Mouse (Mus musculus): ENCODE results near the gene Nol4l.

Nol4l gene

DNA sequence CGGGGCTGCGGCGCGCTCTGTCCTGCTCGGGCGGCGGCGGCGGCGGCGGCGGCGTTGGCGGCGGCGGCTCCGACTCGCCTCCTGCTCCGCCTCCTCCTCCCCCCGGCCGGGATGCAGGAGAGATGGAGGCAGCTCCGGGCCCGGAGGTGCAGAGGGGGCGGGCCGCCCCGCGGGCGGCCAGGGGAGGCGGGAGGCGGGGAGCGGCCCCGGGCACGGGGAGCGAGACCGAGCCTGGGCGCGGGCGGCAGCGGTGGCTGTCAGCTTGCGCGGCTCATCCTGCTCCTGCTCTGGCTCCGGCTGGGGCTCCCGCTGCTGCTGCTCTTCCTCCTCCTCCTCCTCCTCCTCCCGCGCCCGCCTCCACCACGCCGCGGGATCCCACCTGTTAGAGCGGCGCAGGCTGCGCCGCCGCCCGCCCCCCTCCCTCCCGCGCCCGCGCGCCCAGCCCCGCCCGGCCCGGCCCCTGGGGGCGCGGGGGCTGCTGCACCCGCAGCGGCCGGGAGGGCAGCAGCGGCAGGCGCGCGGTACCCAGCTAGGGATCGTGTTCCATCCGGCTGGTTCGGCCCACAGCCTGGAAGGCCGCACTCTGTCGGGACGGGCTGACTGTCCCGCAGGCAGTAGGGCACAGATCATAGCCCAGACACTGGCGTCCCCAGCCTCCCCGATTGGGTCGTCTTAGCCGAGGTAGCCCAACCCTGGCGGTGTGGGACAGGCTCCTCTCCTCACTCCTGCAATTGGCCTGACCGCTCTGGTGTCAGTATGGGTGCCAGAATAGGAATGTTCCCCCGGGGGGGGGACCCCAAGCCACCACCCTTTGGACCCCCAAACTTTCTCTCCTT lies at the start of gene Nol4l:
Nol4l (minus strand) TSS at position 41 of the 836 bp plus-strand sequence.
- DNase-seq = peak; percentile 51

DNA sequence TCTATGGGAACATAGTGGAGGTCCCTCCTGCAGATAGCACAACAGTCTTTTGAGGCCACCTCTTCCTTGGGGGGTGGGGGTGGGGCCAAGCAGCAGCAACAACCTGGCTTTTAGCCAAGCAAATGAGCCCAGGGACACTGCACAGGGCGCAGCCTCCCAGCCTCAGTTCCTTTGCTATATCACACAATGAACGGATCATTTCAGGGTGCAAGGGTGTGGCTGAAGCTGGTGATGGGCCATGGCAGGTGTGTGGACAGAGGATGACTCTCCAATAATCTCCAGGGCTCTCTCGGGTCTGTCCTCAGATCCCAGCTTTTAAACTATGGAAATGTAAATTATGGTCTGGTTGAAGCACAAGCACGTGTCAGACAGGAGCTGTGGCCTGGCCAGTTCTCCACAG lies 47.4 kb upstream of the Nol4l start:
- DNase-seq = no peak

DNA sequence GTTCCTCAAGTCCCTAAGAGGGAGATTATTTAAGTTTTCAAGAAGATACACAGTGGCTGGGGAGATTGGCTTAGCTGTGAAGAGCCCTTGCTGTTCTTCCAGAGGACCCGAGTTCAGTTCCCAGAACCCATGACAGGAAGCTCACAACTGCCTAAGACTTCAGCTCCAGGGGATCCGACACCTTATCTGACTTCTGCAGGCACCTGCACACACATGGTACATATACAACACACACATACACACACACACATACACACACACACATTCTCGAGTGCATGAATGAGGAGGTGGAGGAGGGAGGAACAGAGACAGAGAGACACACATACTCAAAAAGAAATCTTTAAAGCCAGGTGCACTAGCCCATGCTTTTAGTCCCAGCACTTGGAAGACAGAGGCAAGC lies 46.4 kb upstream of the Nol4l start:
- no peak for DNase-seq

DNA sequence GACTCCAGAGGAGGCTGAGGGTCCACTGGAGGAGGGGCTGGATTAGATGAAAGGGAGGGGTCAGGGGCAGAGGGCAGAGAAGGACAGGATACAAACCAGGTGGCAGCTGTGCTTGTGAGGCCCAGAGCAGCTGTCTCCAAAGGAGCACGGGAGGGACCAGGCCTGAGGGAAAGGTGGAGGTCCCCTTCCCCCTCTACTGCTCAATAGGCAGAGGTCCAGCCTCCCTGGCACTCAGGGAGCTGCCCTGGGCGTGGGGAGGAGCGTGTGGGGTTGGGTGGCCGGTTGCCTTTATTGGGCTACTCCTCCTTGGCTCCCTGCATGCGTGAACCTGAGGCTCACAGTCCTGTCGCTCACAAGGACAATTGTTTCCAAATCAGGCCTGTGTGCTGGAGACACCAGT lies 45.8 kb upstream of the Nol4l start:
- DNase-seq = no peak

DNA sequence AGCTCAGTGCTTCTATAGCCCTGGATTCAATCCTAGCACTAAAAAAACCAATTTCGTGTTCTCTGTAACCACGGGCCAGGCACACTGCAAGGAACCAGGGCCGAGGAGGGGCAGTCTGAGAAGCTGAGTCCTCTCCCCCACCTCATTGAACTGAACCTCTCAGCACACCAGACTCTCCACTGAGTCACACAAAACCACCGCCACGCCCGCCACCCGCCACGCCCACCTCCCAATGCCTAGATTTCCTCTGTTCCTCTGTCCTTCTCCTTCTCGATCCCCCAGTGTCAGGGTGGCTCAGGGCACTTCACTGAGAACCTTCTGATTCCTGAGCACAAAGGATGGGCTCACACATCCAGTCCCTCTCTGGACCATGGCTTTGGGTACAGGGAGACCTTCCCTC lies 43.3 kb upstream of the Nol4l start:
- no peak for DNase-seq

DNA sequence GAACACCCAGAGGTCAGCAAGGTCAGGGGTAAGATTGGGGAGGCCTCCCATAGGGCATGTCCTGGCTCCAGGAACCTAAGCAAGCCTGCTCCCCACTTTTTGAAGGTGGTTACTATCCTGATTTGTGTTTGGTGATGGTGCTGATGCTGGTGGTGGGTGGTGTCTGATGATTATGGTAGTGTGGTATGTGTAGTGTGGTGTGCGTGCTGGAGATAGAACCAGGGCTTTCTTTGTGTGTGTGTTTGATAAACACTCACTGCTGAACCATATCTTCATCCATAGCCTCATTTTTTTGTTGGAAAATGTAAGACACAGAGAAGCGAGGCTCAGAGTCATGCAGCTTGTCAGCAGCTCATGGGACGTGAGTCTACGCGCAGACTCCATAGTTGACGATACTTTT lies 38.8 kb upstream of the Nol4l start:
- DNase-seq = no peak

DNA sequence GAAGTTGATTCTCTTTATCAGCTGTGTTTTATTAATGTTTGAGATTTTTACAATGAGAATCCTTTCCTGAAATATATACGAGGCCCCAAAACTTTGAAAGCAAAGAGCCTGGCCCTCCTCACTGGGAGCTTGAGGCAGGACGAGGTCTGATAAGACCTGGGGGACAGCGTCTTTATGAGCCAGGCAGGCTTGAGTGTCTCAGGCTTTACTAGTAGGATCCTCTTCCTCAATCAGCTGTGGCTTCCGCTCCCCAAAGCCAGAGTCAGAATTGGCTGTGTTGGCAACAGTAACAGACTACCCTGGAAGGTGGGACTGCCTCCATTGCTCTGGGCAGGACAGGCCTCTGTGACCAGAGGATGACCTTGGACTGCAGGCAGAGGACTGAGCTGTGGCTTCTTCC lies 38.2 kb upstream of the Nol4l start:
- no peak for DNase-seq

DNA sequence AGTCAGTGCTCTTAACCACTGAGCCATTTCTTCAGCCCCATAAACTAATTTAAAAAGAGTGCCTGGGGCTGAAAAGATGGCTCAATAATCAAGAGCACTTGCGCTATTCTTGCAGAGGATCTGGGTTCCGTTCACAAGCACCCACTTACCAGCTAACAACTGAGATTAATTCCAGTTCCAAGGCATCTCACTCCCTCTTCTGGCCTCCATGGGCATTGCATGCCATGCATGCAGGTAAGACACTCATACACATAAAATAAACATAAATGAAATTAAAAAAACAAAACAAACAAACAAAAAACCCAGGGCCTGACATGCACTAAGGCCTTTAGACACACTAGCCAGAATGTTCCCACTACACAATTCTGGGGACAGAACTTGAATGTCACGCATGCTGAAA lies 34.6 kb upstream of the Nol4l start:
- DNase-seq = no peak

DNA sequence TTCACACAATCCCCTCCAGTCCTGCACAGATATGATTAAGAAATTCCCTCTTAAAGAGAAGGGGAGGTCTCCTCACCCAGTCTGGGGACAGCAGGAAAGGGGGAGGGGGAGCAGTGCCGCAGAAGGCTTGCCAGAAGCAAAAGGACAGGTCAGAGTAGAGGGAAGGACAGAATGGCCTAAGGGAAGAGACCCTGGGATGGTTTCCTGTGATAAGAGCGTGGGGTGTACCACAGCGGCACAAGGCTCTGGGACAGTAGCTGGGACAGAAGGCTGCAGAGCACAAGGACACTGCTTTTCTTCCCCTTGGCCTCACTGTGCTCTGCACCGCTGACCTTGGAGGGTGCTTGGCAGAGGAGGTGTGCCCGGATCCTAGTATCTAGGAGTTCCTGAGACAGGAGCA lies 31.8 kb upstream of the Nol4l start:
- no peak for DNase-seq

DNA sequence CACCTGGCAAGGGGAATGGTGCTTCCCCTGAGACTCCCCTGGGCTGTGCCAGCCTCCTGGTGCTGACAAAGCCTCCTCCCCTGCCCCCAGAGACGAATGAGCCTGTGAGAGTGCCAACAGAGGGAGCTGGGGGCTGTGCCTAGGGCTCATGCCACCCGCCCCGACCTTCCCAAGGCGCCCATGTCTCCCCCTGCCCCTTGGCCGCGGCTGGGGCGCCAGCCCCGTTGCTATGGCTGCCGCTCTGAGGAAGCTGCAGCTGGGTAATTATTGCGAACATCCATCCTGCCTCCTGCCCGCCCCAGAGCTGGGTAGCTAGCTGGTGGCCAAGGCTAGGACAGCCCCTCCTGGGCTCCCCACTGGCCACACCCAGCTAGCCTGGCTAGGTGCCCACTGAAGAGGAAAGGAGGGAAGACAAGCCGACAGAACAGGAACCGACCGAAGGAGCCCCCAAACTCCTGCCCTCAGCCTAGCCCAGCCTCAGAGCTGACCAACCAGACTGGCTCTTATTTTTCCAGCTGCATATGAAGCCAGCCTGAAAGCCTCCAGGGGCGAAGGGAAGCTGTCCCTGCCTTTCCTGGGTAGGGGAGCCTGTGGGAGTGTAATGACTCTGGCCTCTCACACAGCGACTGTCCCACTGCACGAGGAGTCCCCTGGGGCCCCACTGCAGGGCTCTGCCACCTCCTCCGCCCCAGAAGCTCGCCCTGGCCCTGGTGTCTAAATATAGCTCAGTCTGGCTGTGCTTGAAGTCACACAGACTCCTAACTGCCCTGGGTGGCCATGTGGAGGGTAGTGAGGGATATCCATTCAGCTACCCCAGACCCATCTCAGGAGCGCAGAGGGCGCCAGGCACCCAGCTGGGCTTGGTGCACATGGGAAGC lies 31.1 kb upstream of the Nol4l start:
- DNase-seq = peak; percentile 53

DNA sequence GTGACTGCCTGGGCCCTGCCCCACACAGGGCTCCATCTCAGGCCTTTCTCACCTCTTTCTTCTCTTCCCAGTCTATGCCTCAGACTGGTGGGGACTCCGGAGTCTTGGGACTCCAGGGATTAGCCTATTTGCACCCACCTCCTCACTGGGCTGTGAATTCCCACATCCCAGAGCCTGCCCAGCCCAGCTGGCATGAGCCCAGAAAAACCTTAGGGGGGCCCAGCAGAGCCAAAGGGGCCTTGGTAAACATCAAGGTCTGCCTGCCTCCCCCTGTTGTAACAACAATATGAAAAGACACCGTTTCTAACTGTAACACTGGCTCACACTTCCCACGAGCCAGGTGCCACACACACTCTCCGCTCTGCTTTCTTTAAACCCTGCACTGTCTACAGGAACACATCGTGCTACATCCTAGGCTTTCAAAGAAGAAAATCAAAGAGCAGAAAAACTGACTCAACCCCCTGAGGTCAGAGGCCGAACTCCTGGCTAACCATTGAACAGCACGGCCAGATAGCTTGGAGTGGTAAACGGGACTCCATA lies 29.9 kb upstream of the Nol4l start:
- no peak for DNase-seq

DNA sequence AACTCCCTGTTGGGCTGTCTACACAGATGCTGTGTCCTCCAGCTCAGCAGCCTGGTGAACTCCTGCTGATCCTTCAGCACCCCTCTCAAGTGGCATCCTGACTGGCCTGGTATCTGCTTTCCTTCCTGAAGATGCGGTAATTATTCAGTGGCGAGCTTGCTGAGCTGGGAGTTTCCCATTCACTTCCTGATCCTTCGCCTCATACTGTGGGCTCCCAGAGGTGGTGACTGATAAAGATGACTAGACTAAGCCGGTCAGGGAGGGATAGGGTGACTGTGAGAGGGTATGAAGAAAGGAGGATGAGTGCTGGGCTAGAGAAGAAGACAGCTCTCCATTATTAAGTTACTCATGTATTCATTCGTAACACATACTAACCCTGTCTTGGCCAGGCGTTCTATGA lies 28.7 kb upstream of the Nol4l start:
- no peak for DNase-seq

DNA sequence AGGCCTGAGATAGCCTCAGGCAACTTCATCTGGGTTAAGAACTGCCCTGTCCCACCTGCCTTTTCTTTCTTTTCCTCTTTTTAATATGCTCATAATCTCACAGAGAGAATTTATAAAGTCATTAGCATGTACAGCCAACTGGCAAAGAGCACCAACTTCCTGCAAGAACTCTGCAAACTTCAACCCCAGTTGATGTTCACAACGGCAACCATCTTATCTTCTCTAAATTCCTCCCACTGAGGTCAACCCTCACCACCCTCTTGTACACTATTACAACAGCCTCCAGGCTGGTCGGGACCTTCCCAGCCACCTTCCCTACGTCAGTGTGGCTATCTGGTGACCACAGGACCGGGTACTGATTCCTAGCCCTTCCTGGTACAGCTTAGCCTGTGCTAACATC lies 27.5 kb upstream of the Nol4l start:
- no peak for DNase-seq

DNA sequence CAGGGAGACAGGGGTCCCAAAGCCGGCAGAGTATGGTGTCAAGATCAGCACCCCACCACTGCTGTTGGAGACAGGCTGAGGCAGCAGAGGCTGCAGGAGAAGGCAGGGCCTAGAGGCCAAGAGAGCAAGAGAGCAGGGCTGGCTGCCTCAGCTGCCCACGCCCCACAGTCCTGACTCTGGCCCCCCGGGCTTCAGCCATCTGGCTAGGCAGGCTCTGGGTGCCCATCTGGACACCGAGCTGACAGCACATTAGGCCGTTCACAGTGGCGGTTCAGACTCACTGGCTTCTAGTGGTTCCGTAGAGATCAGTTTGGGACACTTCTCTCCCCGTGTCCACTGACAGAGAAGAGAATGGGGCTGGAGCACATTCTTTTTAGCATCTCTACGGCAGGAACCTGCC lies 26.4 kb upstream of the Nol4l start:
- no peak for DNase-seq

DNA sequence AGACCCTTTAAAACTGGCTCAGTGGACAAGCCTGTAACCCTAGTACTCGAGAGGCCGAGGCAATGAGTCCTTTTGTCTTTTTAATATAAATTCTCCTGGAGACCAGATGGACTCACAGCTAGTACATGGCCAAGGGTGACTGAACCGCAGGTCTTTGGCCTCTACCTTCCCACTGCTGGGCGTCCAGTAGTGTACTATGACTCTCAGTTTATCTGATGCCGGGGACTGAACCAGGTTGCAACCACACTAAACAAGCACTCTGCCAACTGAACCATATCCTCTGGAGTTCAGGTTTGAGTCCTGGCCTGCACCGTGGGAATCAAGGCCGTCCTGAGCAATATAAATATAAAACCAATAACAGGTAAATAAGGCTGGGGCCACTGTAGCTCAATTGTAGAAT lies 24.8 kb upstream of the Nol4l start:
- DNase-seq = no peak

DNA sequence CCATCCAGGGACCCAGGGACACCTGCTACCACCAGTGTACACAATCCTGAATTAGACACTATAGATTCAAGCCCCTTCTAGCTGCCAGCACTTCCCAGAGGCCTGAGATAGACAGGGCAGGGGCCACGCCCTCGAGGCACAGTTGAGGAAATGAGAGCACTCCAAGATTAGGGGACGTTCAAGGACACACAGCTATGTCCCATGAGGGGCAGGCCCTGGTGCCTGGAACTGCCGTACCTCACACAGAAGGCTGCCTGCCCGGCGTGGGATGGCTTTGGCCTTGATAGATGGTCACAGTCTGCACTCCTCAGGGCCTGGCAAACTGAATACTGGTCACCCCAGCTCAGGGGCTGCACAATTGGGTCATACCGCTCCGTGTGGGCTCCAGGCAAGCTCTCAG lies 19.7 kb upstream of the Nol4l start:
- no peak for DNase-seq

DNA sequence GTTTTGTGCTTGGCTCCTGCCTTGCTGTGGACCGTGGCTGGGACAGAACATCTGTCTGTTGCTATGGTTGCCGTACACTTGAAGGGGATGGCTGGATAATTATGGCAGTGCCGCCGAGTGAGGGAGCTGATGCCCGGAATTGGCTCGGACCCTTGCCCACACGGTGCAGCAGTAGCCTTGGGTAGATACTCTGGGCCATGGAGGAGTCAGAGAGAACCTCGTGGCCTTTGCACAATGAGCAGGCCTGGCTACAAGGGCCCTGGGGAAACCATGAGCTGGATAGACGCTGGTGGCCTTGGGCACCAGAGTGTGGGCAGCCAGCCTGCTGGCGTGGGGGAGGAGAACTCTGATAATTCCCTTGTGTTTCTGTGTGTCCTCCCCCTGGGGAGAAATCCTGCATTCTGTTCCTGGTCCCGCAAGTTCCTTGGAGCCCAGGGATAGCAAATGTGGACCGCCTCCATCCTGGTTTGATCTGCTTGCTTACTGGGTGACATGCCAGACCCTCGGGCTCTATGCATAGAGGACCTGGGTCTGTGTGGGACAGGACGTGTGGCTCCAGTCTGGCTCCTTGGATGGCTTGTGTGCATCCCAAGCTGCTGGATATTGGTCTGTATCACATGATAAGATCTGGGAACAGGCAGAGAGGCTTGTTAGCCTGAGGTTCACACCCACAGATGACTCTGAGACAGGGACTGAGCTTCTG lies 18.6 kb upstream of the Nol4l start:
- no peak for DNase-seq

DNA sequence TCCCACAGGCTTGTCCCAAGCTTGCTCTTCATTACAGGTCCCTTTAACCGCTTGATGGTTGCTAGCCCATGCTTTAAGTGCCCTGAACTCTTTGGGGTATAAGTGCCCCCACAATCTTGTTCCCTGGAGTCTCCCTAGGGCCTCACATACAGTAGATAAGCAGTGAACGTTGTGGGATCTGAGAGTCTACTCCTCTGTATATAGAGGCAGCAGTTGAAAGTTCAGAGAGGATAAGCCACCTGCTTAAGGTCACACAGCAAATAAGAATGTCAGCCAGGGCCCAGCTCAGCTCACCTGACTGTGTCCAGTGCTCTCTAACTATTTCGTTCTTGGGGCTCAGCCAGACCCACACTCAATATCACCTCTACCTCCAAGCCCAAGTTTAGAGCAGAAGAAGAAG lies 17.9 kb upstream of the Nol4l start:
- DNase-seq = no peak

DNA sequence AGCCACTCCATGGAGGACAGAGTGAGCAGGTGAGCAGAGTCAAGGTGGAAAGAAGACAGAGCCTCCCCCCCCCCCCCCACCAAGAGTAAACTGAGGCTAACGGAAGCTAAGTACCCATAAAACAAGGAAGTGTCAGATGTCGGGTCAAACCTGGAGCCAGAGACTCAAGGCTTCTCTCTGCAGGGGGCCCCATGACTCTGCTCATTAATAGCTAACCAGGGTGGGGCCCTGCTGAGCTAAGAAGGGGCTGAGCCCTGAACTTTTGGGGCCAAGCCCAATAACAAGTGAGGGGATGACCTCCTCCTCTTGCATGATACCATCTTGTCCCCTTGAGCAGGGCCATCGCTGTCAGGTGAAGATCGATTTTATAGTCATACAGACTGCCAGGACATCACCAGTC lies 17.2 kb upstream of the Nol4l start:
- no peak for DNase-seq

DNA sequence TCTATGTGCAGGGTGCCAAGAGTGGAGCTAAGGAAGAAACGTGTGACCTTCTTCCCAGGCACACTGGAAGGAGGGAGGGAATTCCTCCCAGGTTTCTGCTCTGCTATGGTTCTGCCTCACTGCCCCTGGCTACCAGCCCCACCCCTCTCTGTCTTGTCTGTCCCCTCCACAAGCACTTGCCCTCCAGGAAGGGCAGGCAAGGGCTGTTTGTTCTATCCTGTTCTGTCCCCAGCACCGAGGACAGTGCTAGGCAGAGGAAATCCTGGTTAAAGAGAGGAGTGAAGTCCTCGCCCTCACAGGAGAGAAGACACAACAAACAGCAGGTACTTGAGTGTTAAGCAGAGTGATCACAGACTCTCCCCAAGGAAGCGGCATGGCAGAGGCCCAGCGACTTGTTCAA lies 16.7 kb upstream of the Nol4l start:
- no peak for DNase-seq

DNA sequence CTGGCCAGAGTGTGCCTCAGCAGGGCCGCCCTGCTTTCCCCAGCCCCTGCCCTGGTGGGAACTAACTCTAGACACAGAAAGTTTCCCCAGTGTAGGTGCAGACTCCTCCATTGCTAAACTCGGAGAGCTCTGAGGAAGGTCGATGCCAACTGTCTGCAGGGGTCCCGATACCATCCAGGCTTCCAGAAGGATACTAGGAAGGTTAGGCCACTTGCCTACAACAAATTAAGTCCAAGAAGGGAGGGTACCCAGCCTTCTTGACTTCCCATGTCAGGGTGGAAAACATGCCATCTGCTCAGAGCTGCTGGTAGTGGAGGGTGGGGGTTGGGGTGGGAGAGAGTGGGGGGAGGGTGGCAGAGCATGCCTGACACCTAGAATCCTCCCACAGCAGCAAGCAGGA lies 15.0 kb upstream of the Nol4l start:
- DNase-seq = no peak

DNA sequence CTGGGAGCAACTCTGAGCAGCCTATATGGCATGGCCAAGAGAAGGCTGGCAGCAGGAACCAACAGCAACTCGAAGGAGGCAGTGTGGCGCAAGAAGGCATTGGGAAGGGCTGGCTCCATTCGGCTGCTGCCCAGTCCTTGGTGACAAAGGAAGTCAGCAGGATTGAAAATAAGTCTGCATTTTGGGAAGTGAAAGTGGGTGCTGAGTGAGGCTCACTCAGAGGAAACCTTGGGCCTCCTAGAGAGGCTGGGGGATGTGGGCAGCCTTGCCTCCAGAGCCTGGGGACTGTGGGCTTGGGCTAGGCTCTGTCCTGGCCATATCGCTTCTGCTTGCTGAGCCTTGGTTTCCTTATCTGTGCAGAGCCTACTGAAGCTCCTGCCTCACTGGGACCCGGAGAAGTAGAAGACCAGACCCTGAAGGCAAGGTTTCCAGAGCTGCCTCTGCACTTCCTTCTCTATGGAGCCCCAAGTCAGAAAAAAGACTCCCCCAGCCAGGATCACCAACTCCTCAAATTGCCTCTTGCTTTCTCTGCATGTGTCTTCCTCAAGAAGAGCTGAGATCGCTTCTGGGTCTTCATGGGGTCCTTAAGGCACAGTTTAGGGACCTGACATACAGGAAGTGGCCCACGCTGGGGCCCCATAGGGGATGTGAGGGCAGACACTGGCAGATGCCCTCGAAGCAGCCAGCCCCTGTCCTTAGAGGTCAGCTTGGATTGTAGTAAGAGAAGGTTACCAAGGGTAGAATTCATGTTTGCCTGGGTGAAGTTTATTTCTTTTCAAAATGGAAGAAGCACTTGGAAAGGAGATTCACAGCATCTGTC lies 14.3 kb upstream of the Nol4l start:
- DNase-seq = no peak

Data from right cerebral cortex, postnatal 4 days (tissue).